Mouse (Mus musculus): Measurements from ENCODE around the gene Bpnt1. TPM values are rescaled to one million over a fixed set of nuclear protein-coding genes. Genes with fewer than 3 reads are reported as not detected.

Gene Bpnt1
- polyA plus RNA-seq, 1 experiment, result 89.2 TPM

DNA sequence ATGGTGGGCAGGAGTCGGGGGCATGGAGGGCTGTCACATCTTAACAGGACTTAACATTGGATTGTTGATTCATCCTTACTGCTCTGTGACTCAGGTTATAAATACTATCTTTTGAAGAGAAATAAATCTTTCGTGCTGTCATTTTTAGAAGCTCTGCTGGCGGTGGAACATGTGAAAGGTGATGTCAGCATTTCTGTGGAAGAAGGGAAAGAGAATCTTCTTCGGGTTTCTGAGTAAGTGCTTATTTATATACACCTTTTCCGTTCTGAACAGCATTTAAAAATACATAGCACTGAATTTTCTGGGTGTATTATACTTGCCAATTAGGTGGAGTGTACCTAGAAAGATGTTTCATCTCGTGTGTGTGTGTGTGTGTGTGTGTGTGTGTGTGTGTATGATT lies 35.4 kb downstream of the Bpnt1 start:
- peak in 1 of 2 experiments; percentile 28 for DNase-seq (ENCODE audit: extremely low spot score in 1 of 2, low spot score in 1 of 2)

- no peak for DNase-seq (ENCODE audit: extremely low spot score in 1 of 2, low spot score in 1 of 2)
These were observed 38.0 kb downstream of the Bpnt1 start for GRCm38 (mm10) chr1:185369979-185370378.

DNA sequence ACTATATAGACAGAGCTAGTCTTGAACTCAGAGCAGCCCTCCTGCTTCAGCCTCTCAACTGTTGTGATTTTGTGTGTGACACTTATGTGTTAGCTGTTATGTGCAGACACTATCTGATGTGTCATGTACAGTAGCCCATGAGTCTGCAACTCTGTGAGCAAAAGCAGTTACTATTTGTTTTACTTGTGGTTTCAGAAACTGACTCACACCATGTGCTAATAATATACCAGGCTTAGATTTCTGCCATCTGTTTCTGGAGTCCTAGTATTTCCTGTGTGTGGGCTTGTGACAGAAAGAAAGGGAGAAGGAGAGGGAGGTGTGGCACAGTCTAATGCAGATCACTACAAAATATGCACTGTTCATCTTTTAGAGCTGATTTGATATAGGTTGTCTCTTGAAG lies 44.4 kb downstream of the Bpnt1 start:
- peak; percentile 50 to 77 for DNase-seq (ENCODE audit: extremely low spot score in 1 of 2, low spot score in 1 of 2)

DNA sequence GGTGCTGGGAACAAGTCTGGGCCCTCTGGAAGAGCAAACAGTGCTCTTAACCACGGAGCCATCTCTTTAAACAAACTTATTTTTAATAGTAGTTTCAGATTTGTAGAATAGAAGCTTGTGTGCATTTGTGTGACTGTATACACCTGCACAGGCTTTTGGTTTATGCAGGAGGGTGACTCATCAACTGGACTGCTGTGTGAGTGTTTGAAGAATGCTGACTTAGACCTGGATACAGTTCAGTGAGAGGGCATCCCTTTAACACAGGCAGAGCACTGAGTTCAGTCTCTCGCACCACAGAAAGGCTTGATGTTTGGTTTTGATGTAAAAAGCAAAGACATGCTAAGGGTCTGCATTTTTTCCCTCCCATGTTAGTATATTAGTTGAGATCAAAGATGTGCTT lies 45.5 kb downstream of the Bpnt1 start:
- DNase-seq (ENCODE audit: extremely low spot score in 1 of 2, low spot score in 1 of 2), result no peak

DNA sequence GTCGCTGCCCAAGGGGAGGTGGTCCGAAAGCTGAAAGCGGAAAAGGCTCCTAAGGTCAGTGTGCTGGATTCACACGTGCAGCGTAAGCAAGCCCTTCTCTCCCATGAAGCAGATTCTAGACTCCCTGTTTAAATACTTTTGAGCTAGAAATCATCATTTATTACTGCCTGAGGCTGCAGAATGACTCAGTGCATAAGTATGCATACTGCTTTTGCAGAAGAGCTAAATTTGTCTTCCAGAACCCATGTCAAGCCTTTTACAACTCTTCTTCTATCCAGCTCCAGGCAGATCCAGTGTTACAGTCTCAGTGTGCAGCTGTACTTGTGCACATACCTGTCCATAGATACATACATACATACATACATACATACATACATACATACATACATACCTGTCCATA lies 69.7 kb downstream of the Bpnt1 start:
- DNase-seq (ENCODE audit: extremely low spot score in 1 of 2, low spot score in 1 of 2), result peak in 1 of 2 experiments; percentile 36

- DNase-seq (ENCODE audit: extremely low spot score in 1 of 2, low spot score in 1 of 2), result peak in 1 of 2 experiments; percentile 74
These were observed 72.1 kb downstream of the Bpnt1 start for GRCm38 (mm10) chr1:185404021-185404420.

DNA sequence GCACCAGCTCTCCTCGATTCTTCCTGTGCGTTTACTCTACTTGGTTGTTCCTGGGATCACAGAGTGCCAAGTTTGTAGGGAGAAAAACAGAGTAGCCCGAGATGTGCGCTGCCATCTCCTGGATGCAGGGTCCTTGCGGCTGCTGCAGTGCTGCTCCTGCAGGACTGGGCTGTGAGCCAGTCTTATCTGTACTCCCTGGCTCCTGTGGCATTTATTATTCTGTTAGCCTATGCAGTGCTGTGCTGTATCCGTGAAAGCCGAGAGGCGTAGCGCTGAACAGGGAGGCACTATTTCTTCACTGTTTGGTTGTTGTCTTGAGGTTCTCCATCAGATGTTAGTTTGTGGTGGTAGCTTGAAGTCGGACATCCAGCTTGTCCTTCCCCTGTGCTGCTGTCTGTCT lies 74.0 kb downstream of the Bpnt1 start:
- no peak for DNase-seq (ENCODE audit: extremely low spot score in 1 of 2, low spot score in 1 of 2)

Other genes with a start within 250 kb of the Bpnt1 start
- 51.2 and 53.8 TPM in 2 replicates for gene Rab3gap2, start 128.0 kb upstream of the Bpnt1 start, polyA plus RNA-seq (2012; rRNA removed)
- gene Iars2, start 2.8 kb upstream of the Bpnt1 start, polyA plus RNA-seq (2012; rRNA removed), result 22.3 and 26.1 TPM in 2 replicates
- gene Eprs, start 30.9 kb downstream of the Bpnt1 start, polyA plus RNA-seq (2012; rRNA removed), result 34.0 and 36.7 TPM in 2 replicates
- gene Slc30a10, start 122.7 kb downstream of the Bpnt1 start, polyA plus RNA-seq (2012; rRNA removed), result 11.5 and 14.3 TPM in 2 replicates